Mouse (Mus musculus) thymus, postnatal 36 days (tissue): ENCODE data around the gene Ccdc88c.
A peak's percentile ranks its signal among the peaks of the same experiment; 100 is the strongest.
"Not testable (repeated sequence)": the region's sequence is repeated elsewhere in the genome, so short reads cannot be mapped to it uniquely, and the experiment has no call there.

Experiments
- DNase-seq, 2 experiments: peaks; one replicate each; pipeline ENCODE4 v3.0.0; 2022; ENCODE audit warnings: mixed read lengths in 2 of 2

Gene Ccdc88c

DNA sequence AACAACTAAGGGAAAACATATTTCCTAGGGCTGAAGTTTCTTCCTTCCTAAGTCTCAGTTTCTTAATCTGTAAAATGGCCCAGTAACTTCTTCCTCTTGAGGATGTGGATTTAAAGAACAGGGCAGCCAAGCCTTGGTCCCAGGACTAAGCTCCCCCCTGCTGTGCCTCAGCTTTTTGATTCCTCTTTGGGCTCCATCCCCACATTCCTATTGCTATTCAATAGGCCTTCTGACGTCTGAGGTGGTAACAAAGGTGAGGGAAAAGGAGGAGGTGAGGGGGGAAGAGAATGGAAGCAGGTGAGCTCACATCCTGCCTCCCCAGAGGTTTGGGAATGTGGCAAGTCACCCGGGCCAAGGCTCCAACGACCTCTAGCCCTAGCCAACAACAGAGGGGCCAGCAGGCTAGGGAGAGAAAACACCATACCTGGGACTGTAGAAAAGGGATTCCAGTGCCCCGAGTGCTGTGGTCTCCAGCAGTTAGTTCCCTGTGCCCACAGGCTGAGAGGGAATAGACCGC, 12.4 kb downstream of the Ccdc88c start:
- no peak for DNase-seq

DNA sequence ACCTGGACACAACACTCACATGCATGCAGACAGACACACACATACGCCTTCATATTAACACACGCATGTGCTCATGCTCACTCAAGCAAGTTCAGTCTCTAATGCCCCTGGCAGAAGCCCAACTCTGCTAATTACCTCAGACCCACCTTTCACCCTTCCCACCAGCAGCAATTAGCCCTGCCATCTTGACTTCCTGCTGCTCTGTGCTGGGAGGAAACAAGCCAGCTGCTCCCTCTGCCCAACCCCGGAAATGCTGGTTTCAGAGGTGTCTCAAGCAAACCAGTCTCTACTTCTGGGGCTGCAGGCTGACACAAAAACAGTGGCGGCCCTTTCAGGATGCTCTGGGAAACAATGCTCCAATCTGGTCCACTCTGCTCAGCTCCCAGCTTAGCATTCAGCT, 12.9 kb downstream of the Ccdc88c start:
- peak; percentile 76 to 85 for DNase-seq

DNA sequence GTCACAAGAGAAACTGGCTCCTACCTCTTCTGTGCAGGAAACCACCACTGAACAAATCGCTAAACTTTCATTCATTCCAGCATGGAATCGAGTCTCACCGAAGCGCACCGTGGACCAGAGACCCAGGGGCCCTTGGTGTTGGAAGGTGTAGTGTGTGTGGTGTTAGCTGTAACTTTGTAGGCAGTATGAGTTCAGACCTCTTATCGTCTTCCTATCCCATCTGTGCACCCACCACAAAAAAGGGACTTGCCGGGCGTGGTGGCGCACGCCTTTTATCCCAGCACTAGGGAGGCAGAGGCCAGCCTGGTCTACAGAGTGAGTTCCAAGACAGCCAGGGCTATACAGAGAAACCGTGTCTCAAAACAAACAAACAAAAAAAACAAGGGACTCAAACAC, 13.7 kb downstream of the Ccdc88c start:
- DNase-seq = peak in 1 of 2 experiments; percentile 26

DNA sequence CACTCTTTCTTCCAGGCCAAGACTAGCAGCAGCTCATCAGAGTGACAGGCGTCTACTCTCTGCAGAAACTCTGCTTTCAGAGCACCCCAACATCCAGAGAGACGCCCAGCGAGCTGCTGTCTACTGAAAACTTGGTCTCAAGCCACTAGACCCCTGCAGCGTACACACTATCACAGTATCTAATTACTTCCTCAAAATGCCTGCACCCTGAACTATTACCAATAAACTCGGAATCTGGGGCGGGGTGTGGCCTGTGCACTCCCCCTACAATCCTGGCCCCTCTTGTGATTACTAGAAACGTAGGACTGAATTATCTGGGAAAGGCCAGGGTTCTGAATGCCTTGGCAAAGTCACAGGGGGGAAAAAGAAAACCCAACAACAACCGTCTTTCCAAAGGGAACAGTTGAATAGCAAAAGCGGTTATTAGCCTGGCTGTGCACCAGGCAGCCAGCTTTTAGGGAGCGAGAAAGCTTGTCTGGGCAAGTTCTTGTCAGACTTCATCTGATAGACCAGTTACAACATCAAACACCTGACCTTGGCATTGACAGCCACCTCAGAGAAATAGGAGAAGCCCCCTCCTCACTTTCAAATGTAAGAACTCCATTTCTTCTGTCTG, 14.2 kb downstream of the Ccdc88c start:
- no peak for DNase-seq

DNA sequence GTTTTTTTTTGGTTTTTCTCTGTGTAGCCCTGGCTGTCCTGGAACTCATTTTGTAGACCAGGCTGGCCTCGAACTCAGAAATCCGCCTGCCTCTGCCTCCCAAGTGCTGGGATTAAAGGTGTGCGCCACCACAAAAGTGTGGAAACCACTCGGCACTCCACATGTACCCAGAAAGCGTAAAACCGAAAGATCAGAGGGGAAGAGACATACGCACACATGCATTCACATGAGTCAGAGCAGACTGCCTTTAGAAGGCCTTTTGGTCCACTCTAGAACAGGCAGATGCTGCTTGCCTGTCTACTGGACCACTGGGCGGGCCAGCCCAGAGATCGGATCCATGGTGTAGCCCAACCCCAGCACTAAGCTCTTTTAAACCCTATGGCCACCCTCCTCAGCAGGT, 15.2 kb downstream of the Ccdc88c start:
- not testable (repeated sequence) for DNase-seq

DNA sequence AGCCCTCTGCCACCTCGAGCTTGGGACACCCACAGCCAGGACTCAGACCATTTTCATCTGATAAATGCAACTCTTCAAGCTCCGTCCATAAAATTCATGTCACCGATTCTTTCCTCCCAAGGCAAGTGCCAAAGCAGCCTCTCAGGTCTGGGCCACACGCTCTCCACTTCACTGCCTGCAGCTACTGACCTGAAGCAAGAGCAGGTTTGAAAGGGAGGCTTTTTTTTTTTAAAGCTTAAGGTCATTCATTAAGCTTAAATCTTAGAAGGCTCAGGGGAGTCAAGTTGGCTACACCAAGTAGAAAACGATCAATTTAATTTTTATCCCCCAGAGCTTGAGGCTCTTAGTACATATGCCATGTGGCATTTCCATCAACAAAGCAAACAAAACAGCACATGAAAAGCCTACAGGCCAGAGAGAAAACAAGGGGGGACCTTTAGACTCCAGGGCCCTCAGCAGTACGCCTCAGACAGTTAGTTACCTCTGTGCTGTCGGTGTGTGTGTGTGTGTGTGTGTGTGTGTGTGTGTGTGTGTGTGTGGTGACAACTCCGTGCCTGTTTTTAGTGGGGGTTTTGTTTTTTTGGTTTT, 15.7 kb downstream of the Ccdc88c start:
- no peak for DNase-seq

DNA sequence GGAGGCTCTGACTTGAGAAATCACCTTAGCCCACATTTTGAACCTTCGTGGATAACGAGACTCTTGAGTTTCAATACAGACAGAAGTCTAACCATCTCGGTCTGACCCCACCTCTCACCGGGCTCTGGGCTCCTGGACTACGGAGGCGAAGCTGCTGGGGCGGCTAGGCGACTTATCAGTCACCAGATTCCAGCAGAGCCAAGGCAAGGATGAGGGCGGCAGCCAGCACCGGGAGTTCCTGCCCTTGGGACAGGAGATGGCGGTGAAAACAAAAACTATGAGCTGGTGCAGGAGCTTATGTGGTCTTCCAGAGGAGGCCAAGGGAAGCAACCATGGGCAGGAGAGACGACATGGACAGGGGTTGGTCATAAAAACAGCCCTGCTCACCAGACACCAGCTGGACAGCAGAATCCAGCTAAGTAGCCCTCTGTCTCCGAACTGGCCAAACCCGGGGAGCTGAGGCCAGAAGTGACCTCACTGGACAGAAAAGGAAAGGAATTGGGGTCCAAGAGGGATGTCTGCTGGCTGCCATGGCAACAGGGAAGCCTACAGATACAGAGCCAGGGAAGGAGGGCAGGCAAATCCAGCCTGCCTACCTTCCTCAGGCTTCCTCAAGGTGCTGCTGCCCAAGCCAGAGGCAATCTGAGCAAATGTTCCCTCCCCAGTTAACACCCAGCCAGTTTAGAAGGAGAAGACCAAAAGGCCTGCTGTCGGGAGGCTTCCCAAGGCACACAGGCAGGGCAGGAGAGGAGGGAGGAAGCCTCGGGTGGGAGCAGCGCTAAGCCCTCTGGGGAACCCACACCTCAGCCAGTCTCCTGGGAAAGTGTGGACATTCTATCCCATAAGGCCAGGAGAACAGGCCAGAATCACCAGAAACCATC, 16.4 kb downstream of the Ccdc88c start:
- no peak for DNase-seq

DNA sequence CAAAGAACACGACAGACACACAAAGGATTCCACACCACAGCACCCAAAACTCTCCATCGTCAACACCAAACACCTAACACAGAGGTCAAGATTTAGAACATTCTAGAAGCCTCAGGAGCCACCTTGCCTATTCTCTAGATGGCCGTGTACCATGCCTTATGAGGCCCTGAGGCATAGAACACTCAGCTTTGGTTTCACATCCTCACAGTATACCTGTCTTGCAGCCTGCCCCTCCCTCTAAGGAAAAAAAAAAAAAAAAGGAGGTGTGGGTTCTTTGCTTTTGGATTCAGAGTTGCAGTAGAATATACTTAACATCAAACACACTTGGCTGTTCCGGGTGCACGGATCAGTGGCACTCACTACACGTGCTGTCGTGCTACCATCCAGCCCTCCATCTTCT, 17.8 kb downstream of the Ccdc88c start:
- no peak for DNase-seq

DNA sequence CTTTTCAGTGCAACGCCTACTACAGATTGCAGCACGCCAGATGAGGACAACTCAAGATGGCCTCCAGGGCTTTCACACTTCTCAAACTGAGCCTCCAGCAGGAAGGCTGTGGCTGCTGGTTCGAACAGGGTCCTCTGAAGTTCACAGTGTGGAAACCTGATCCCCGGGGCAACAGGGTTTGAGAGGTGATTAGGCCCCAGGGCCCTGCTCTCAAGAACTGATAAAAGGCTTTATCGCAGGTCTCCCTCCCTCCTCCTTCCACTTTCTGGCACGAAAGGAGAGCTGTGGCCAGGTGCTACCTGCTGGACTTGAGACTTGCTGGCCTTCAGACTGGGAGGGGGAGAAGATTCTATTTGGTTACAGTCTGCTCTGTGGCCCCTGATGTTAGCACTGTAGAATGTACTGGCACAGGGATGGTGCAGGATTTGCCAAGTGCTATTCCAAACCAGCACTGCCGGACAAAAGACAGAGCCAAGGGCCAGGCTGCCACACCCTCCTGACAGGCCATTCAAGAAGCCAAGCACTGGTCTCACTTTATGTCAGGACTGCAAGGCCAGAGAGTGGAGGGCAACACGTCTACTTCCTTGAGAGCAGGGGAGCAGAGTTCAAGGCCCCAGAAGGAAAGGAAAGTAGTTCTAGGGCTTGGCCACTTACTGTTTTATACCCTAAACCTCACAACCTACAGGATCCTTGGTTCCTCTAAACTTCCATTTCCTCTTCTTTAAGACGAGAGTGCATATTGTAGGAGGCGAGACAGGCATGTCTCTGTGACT, 18.5 kb downstream of the Ccdc88c start:
- no peak for DNase-seq

DNA sequence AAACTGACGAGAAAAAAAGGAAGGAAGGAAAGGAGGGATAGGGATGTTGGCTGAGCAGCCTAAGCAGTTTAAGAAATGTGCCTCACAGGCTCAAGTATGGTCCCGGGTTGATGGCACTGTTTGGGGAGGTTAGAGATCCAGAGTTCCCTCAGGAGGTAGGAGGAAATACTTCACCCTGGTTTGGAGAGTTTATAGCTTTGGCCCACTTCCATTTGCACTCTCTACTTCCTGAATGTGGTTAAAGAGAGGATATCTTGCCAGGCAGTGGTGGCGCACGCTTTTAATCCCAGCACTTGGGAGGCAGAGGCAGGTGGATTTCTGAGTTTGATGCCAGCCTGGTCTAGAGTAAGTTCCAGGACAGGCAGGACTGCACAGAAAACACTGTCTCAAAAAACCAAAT, 19.6 kb downstream of the Ccdc88c start:
- DNase-seq = no peak

DNA sequence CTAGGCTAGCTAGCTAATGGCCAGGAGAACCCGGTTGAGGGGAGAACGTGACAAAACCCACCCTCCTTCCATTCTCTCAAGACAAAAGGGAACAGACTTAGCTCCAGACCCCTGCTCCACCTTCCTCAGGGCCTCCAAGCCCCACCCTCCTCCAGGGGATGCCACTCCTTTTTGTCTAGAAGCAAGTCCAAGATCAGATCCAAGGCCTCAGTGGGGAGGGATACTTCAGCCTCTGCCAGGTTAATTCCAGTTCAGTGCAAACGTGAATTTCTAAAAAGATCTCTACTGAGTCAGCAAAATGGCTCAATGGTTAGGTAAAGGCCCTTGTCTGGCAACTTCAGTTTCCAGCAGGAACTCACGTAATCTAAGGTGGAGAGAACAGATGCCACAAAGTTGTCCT, 20.2 kb downstream of the Ccdc88c start:
- DNase-seq = no peak

DNA sequence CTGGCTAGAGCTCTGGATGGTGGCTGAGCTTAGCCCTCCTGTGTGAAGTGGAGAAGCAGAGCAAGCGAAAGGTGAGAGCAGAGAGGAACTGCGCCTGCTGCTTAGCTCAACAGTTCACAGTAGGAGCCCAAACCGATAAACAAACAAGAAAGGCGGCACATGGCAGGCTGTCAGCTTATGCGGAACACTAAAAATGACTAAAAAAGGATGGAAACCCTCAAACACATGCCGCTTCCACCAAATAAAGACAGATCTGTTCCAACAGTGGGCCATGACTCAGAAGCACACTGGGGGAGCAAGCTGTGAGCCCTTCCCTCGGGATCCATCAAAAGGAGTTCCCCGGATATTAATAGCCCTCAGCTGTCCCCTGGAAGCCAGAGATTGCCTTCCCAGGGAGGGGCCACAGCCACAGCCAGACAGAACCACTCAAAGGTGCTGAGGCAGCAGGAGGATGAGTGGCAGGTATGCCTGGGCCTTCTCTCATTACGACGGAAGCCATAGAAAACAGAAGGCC, 20.8 kb downstream of the Ccdc88c start:
- no peak for DNase-seq

DNA sequence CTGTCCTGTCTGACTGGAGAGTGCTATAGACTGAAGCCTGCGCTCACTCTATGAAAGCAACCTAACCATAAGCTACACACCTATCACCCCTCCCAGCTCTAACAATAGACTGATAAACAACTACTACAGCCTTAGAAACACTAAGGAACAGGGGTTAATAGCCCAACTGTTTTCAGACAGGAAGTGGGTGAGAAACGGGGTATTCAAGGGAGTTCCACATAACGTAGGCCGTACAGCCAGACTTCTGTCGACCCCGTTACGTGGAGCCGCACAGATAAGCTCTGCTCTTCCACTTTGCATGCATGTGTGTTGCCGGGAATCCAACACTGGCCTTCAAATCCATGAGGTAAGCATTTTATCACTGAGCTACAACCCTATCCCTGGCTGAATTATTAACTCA, 21.4 kb downstream of the Ccdc88c start:
- no peak for DNase-seq

DNA sequence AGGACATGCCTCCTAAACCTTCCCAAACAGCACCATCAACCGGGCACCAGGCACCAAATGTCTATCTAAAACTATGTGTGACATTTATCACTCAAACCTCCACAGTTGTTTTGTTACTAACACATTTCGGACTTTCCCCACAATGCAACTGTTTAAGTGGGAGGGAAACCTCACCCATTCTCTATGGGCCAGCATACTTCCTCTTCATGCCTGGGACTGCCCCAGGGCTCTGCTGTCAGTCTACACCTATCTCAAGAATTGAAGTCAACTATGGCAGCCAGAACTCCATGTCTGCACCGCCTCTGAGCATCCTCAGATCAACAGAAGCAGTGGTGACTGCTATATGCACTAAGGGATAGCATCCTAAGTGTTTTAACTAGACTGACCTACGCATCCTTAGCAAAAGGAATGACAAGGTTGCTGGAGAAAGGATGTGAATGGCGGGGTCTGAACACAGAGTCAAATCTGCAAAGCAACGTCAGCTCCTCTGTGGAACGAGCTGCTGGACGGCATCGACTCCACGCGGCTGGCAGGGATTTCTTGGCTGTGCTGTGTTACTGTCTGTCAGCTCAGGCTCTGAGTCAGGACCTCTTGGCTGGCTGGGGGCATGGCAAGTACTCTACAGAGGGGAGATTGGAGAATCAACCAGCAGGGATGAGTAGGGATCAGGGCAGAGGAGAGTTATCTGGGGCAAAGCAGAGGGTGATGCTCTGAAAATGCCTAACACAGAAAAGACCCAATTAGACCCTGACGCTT, 23.0 kb downstream of the Ccdc88c start:
- DNase-seq = no peak

DNA sequence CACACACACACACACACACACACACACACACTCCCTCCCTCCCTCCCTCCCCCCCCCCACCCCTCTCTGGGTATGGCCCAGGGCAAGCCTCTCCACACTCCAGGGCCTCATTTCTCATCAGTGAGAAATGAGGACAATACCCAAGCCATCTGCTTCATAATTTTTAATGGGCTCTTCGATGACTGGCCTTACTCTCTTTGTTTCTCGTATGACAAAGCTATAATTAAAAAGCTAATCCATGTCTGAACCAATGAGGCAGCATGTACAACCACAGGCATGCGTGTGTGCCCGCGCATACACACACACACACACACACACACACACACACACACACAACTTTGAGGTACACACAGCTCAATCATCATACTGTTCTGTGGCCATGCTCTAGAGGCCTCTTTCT, 23.9 kb downstream of the Ccdc88c start:
- DNase-seq = no peak

DNA sequence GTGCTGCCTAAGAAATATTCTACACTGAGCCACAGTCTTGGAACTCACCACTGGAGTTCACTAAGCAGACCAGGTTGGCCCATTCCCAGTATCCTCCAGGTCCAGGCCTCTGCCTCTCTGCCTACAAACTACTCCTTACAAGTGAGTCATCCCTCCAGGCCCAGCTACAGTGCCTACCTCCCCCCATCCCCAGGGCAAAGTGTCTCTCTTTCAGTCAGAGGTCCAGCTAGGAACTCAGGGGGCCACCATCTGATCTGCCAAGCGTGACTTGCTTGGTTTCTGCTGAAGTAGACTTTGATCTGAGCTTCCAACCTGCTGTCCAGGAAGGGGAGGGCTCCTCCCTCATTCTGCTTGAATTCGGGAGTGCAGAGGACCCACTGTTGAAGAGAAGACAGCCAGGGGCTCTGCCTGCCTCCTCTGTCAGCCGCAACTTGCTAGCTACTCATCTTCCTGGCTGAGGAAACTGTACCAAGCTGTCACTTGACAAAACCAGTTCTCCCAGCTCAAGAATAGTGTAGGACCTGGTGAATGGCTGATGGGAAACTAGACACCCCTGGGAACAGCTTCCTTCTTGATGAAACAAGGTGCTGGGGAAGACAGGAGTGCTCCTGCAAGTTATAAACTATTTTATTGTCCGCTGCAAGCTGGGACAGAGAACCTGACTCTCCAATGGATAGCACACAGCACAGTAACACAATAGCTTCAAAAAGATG, 25.9 kb downstream of the Ccdc88c start:
- no peak for DNase-seq

DNA sequence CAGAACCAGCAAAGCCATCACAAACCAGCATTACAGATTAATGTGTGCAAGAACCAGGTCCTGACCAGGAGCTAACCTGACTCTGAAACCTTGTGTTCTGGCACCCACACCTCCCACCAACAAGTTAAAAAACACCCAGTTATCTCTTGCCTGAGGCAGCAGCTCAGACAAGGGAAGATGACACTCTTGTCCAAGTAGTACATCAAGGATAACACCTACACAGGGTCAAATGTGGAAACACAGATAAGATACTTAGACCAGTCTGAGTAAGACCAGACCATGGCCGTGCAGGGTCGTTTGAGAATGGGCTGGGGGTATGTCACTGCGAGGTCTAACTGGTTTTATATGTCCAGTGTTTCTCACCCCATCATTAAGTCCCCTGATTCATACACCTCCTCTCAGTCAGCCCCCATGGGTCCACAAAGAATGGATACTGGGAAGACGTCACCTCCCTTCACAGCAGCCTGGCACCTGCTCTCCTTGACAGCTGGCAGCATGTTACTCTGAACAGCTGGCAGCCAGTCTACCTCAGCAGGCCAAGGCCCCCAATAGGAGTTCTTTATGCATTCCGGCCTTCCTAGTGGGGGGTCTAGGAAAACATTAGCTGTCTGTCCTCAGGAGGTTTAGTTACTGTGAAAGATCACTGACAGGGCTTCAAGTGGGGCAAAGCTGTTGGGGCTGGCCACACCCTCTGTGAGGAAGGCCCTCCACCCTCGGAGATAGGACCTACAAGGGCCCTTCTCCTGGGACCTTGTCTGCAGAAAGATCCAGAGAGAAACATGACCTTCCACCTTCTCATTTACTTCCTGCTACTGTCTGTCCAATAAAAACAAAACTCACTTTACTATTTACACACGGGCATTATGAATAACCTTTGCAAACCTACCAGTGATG, 29.5 kb downstream of the Ccdc88c start:
- no peak for DNase-seq

DNA sequence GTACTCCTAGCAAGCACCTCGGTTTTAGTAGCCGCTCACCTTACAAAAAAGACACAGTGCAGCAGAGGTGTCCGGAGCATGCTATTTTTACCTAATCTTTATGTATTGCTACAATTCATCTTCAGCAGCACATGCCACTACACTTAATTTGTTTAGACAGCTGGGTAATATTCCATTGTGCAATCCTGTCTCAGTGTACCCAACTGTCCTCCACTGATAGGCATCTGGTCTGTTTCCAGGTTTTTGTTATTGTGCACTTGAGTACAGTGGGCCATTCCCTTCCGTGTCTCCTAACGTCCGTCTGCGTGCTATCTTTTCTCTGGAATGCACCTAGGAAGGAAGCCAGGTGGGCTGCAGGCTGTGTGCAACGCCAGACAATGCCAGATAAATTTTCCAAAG, 30.3 kb downstream of the Ccdc88c start:
- no peak for DNase-seq

DNA sequence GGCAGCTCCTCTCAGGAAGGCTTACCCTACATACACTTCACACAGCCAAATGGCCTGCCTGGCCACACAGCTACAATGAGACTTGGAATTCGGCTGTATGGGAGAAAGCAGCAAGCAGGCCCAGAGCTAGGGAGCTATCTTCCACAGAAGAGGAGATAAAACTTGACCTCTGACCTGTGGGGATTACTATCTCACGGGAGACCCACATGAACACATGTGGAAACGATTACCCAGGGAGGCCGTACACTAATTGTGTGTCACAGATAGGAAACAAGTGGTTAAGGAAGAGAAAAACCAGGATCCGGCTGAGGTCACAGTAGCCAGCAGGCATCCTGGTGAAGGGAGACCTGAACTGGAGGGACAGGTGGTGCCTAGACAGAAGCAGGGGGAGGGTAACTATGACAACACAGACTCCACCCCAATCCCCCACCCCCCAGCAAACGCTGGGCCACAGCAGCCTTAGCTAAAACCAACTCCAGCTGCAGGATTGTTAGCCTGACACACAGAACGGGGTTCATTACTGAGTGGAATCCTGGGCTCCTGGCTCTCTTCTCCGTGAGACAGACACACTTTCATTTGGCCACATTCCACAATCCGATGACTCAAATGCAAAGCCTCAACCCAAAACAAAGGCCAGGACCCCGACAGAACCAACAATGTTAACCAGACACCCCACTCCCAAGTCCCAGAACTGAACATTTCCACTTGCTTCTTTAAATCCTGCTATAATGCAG, 30.9 kb downstream of the Ccdc88c start:
- no peak for DNase-seq
